Mouse (Mus musculus) midbrain, embryonic 11.5 days (tissue): Measurements from ENCODE around the gene Esyt2. TPM values are rescaled to one million over a fixed set of nuclear protein-coding genes. Genes with fewer than 3 reads are reported as not detected.

Source experiments
- ATAC-seq: fragments of 200-750 bp; cut with Nextera tagmentation; 2 replicates; pipeline ENCODE4 v1.8.0; 2017; ENCODE audit warnings: moderate TSS enrichment, moderate library complexity; ENCODE audit not compliant: low FRiP score
- DNase-seq: peaks from one replicate; pipeline ENCODE4 v3.0.0; 2015; ENCODE audit warnings: low spot score; ENCODE audit errors: missing footprints
- H3K27ac ChIP-seq: fragments of 300-500 bp; sonication (generic); 2 replicates; pipeline ENCODE4 v1.5.1; 2014; ENCODE audit warnings: low read depth, low read length
- H3K27me3 ChIP-seq: fragments of 300-500 bp; sonication (generic); 2 replicates; pipeline ENCODE4 v1.6.1; 2014; ENCODE audit warnings: mild to moderate bottlenecking, low read length, moderate library complexity, mixed read lengths; ENCODE audit not compliant: control insufficient read depth, insufficient read depth
- H3K36me3 ChIP-seq: fragments of 300-500 bp; sonication (generic); 2 replicates; pipeline ENCODE4 v1.6.1; 2014; ENCODE audit warnings: mild to moderate bottlenecking, low read length, moderate library complexity, mixed read lengths; ENCODE audit not compliant: control insufficient read depth, insufficient read depth
- H3K4me1 ChIP-seq: fragments of 300-500 bp; sonication (generic); 2 replicates; pipeline ENCODE4 v1.6.1; 2014; ENCODE audit warnings: low read length; ENCODE audit not compliant: control insufficient read depth, insufficient read depth
- H3K4me2 ChIP-seq: fragments of 300-500 bp; sonication (generic); 2 replicates; pipeline ENCODE4 v1.6.1; 2014; ENCODE audit warnings: mild to moderate bottlenecking, moderate library complexity
- H3K4me3 ChIP-seq: fragments of 300-500 bp; sonication (generic); 2 replicates; pipeline ENCODE4 v1.5.1; 2014; ENCODE audit warnings: low read depth, low read length
- H3K9ac ChIP-seq: fragments of 300-500 bp; sonication (generic); 2 replicates; pipeline ENCODE4 v1.6.1; 2014; ENCODE audit warnings: low read length
- H3K9me3 ChIP-seq: fragments of 300-500 bp; sonication (generic); 2 replicates; pipeline ENCODE4 v1.6.1; 2016; ENCODE audit warnings: low read length; ENCODE audit not compliant: control insufficient read depth
- WGBS: fragments of 180-500 bp; shearing (Covaris S2); extraction: QIAGEN DNeasy Blood & Tissue Kit; methylation state at CpG from one replicate; pipeline ENCODE4 v1.1.7; 2014; 5-methylcytosine and 5-hydroxymethylcytosine counted together
- polyA plus RNA-seq: library from polyadenylated mRNA; unstranded; fragments of >200 nt; fragmentation: Nextera tagmentation; extraction: Ambion mirVana; gene quantifications from 2 replicates; pipeline ENCODE4 v1.2.1, GENCODE M21; 2014

Gene Esyt2
- polyA plus RNA-seq, result 17.8 and 17.9 TPM in 2 replicates

GRCm38 (mm10) chr12:116280653-116281364 is at the start of gene Esyt2:
Gene Esyt2, plus strand, starts transcription at chr12:116281196.
- peaks cover 3% of the 10 kb centered on the region for H3K4me1 ChIP-seq
- peak within 1 kb of the TSS; percentile 94 for H3K27ac ChIP-seq
- peak within 1 kb of the TSS; percentile 90 for H3K9ac ChIP-seq
- no peaks in the 10 kb centered on the region for H3K36me3 ChIP-seq
- H3K4me3 ChIP-seq, result peak within 1 kb of the TSS; percentile 95
- peak; percentile 98 for ATAC-seq
- peak; percentile 100 for DNase-seq
- no peaks in the 10 kb centered on the region for H3K9me3 ChIP-seq
- H3K4me2 ChIP-seq, result peak within 1 kb of the TSS; percentile 96
- H3K27me3 ChIP-seq, result no peaks in the 10 kb centered on the region
- under 1% methylated on average over 64 of the region's 68 CpGs for WGBS

DNA sequence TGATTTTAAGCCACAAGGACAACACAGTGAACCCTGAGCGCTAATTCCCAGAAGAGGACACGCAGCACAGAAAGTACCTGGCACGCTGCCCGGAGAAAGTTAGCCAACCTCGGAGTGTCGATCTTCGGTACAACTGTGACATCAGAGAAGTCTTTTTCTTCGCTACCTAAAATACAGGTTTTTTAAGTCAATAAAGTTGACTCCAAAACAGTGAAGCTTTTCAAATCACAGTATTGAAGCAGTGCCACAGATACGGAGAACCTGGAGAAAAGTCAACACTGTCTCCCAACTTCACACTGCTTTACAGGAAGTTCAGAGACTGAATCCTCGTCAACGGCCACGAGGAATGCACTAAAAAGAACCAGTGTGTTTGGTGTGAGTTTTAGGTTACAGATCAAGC is 49.4 kb upstream of the Esyt2 start:
- H3K4me2 ChIP-seq, result no peak overlapping the region
- H3K9me3 ChIP-seq, result no peaks in the 10 kb centered on the region
- no peaks in the 10 kb centered on the region for H3K4me1 ChIP-seq
- H3K36me3 ChIP-seq, result no peaks in the 10 kb centered on the region
- 92% methylated on average over 12 of the region's 12 CpGs for WGBS
- no peak overlapping the region for H3K27ac ChIP-seq
- ATAC-seq (no peak), DNase-seq (no peak)
- no peak overlapping the region for H3K9ac ChIP-seq
- no peaks in the 10 kb centered on the region for H3K27me3 ChIP-seq
- H3K4me3 ChIP-seq, result no peak overlapping the region

GRCm38 (mm10) chr12:116232061-116232460 is 48.9 kb upstream of the Esyt2 start:
- H3K4me3 ChIP-seq, result no peak overlapping the region
- H3K27ac ChIP-seq, result no peak overlapping the region
- H3K4me2 ChIP-seq, result no peak overlapping the region
- no peaks in the 10 kb centered on the region for H3K9me3 ChIP-seq
- WGBS, result 80% methylated on average over 1 of the region's 1 CpGs
- DNase-seq (no peak), ATAC-seq (no peak)
- no peaks in the 10 kb centered on the region for H3K36me3 ChIP-seq
- H3K27me3 ChIP-seq, result no peaks in the 10 kb centered on the region
- no peaks in the 10 kb centered on the region for H3K4me1 ChIP-seq
- H3K9ac ChIP-seq, result no peak overlapping the region

DNA sequence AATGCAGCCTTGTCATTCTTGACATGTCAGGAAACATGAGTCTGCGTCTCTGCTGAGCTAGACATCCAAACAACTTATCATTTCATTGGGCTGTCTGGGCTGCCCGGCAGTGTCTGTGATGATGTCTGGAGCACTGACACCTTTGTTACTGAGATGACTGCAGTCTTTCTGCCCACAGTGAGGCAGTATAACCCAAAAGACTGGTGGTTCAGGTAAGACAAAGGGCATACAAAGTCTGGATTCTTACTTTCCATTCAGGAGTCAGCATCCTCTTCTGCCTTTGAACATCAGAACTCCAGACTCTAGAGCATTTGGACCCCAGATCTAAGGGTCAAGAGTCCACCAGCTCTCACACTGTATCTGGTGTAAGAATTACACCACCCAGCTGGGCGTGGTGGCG is 45.6 kb upstream of the Esyt2 start:
- H3K36me3 ChIP-seq, result no peaks in the 10 kb centered on the region
- DNase-seq, result no peak
- 83% methylated on average over 4 of the region's 4 CpGs for WGBS
- H3K27me3 ChIP-seq, result no peaks in the 10 kb centered on the region
- no peak overlapping the region for H3K4me2 ChIP-seq
- no peak overlapping the region for H3K4me3 ChIP-seq
- no peak for ATAC-seq
- H3K9ac ChIP-seq, result no peak overlapping the region
- H3K27ac ChIP-seq, result no peak overlapping the region
- H3K9me3 ChIP-seq, result no peaks in the 10 kb centered on the region
- H3K4me1 ChIP-seq, result no peaks in the 10 kb centered on the region

- 88% methylated on average over 3 of the region's 3 CpGs for WGBS
- ATAC-seq, result no peak
- no peaks in the 10 kb centered on the region for H3K9me3 ChIP-seq
These were observed 44.3 kb upstream of the Esyt2 start for GRCm38 (mm10) chr12:116236658-116237057.

GRCm38 (mm10) chr12:116238370-116238769 is 42.6 kb upstream of the Esyt2 start:
- H3K27ac ChIP-seq, result no peak overlapping the region
- no peaks in the 10 kb centered on the region for H3K9me3 ChIP-seq
- H3K9ac ChIP-seq, result no peak overlapping the region
- no peak overlapping the region for H3K4me3 ChIP-seq
- H3K4me1 ChIP-seq, result no peaks in the 10 kb centered on the region
- ATAC-seq (no peak), DNase-seq (no peak)
- H3K27me3 ChIP-seq, result no peaks in the 10 kb centered on the region
- no peaks in the 10 kb centered on the region for H3K36me3 ChIP-seq
- H3K4me2 ChIP-seq, result no peak overlapping the region

More at GRCm38 (mm10) chr12:116236658-116237057, 44.3 kb upstream of the Esyt2 start:
- H3K27me3 ChIP-seq, result no peaks in the 10 kb centered on the region
- no peak overlapping the region for H3K9ac ChIP-seq
- no peak for DNase-seq
- no peak overlapping the region for H3K27ac ChIP-seq
- H3K36me3 ChIP-seq, result no peaks in the 10 kb centered on the region
- H3K4me1 ChIP-seq, result no peaks in the 10 kb centered on the region
- no peak overlapping the region for H3K4me3 ChIP-seq
- no peak overlapping the region for H3K4me2 ChIP-seq

- no peaks in the 10 kb centered on the region for H3K4me1 ChIP-seq
- H3K9ac ChIP-seq, result no peak overlapping the region
- no peaks in the 10 kb centered on the region for H3K9me3 ChIP-seq
- no peak overlapping the region for H3K27ac ChIP-seq
- no peaks in the 10 kb centered on the region for H3K27me3 ChIP-seq
- no peak for ATAC-seq
- no peaks in the 10 kb centered on the region for H3K36me3 ChIP-seq
- no peak overlapping the region for H3K4me3 ChIP-seq
- no peak overlapping the region for H3K4me2 ChIP-seq
- 74% methylated on average over 3 of the region's 3 CpGs for WGBS
- DNase-seq, result no peak
These were observed 42.2 kb upstream of the Esyt2 start for GRCm38 (mm10) chr12:116238803-116239202.

- no peaks in the 10 kb centered on the region for H3K9me3 ChIP-seq
- WGBS, result 79% methylated on average over 1 of the region's 1 CpGs
- no peak overlapping the region for H3K9ac ChIP-seq
- H3K27ac ChIP-seq, result no peak overlapping the region
- H3K36me3 ChIP-seq, result no peaks in the 10 kb centered on the region
- H3K27me3 ChIP-seq, result no peaks in the 10 kb centered on the region
- H3K4me1 ChIP-seq, result no peaks in the 10 kb centered on the region
- no peak overlapping the region for H3K4me2 ChIP-seq
- H3K4me3 ChIP-seq, result no peak overlapping the region
- no peak for DNase-seq
- no peak for ATAC-seq
These were observed 36.4 kb upstream of the Esyt2 start for GRCm38 (mm10) chr12:116244601-116245000.

DNA sequence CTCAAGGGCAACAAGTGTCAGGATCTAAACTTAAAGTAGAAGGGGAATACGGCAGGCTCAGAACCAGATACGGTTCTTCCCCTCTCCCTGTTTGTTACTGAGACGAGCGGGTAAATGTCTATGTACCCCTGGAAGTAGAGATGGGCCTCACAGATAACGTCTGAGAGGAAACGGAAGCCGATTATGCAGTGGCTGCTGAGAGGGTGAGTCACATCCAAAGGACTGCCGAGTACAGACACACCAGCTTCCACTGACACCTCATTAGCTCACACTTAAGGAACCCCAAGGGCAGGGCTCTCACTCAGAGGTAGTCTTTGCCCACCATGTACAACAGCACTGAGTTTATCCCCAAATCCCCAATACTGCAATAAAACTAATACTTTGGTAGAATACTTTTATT is 26.3 kb upstream of the Esyt2 start:
- DNase-seq (no peak), ATAC-seq (no peak)
- Histone ChIP-seq H3K27ac (no peak overlapping the region), H3K4me3 (no peak overlapping the region), H3K4me1 (no peaks in the 10 kb centered on the region), H3K9ac (no peak overlapping the region), H3K4me2 (no peak overlapping the region), H3K36me3 (no peaks in the 10 kb centered on the region), H3K9me3 (no peaks in the 10 kb centered on the region), H3K27me3 (no peaks in the 10 kb centered on the region)
- WGBS, result 78% methylated on average over 8 of the region's 8 CpGs
